Mouse (Mus musculus): ENCODE measurements around the gene Dnajb8. TPM values are rescaled to one million over a fixed set of nuclear protein-coding genes. Genes with fewer than 3 reads are reported as not detected.

Gene Dnajb8
- polyA plus RNA-seq (2015; fragmentation: Illumina TruSeq; extraction: RNeasy Lipid Tissue Mini Kit (QIAGEN cat#74804); ENCODE audit: insufficient read depth, low replicate concordance), result not detected

DNA sequence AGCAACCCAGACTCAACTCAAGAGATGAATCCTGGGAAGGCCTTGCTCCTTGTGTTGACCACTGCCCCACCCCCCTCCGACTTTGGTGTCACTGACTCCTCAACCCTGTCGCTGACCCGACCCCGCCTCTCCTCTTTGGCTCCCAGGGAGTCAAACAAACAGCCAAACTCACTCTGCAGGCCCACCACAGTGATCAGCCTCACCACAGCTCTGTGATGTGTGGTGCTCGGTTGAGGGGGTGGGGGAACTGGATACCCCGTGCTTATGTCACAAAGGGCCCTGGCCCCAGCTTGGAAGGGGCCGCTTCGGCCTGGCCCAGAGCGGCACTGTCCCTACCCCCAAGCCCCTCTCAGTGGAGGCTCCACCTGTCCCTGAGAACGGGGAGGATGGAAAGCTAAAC, at the start of gene Dnajb8:
TSS of gene Dnajb8 (plus strand) at position 301 of the 400 bp plus-strand sequence.

GRCm38 (mm10) chr6:88193433-88194052, 28.5 kb upstream of the Dnajb8 start, which contains the start of gene Gata2:
Gata2 (plus strand) TSS chr6:88193891.

Other genes starting within 250 kb of the Dnajb8 start
- gene H1fx, start 240.6 kb upstream of the Dnajb8 start, polyA plus RNA-seq (2015; fragmentation: Illumina TruSeq; extraction: RNeasy Lipid Tissue Mini Kit (QIAGEN cat#74804); ENCODE audit: insufficient read depth, low replicate concordance), result not detected
- gene Rab7, start 177.0 kb upstream of the Dnajb8 start, polyA plus RNA-seq (2015; fragmentation: Illumina TruSeq; extraction: RNeasy Lipid Tissue Mini Kit (QIAGEN cat#74804); ENCODE audit: insufficient read depth, low replicate concordance), result 239 TPM
- gene Rpn1, start 137.8 kb upstream of the Dnajb8 start, polyA plus RNA-seq (2015; fragmentation: Illumina TruSeq; extraction: RNeasy Lipid Tissue Mini Kit (QIAGEN cat#74804); ENCODE audit: insufficient read depth, low replicate concordance), result 175 TPM
- gene Gata2, start 28.4 kb upstream of the Dnajb8 start, polyA plus RNA-seq (2015; fragmentation: Illumina TruSeq; extraction: RNeasy Lipid Tissue Mini Kit (QIAGEN cat#74804); ENCODE audit: insufficient read depth, low replicate concordance), result 2.7 TPM
- 18.1 TPM for gene Eefsec, start 224.3 kb downstream of the Dnajb8 start, polyA plus RNA-seq (2015; fragmentation: Illumina TruSeq; extraction: RNeasy Lipid Tissue Mini Kit (QIAGEN cat#74804); ENCODE audit: insufficient read depth, low replicate concordance)
- 37.0 TPM for gene Ruvbl1, start 243.1 kb downstream of the Dnajb8 start, polyA plus RNA-seq (2015; fragmentation: Illumina TruSeq; extraction: RNeasy Lipid Tissue Mini Kit (QIAGEN cat#74804); ENCODE audit: insufficient read depth, low replicate concordance)